In the genomic region with DNA sequence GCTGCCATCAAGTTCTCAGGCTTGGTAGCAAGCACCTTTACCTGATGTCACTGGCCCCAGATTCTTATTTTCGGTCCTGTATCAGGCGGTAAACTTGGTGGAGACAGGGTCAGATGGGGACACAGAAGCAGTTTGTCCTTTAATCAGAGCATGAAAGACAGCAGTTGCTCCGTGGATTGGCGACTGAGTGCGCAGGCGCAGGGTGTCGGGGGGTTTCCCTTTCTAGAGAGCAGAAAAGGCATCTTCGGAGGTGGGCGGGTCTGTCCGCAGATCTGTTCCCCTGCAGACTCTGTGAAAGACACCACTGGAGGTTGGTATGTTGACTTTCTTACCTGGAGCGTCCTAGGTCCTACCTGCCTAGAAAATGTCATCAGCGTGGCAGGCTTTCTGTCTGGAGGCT, we compare ENCODE assay signal across 21 mouse cellular contexts. TPM values are rescaled to one million over a fixed set of nuclear protein-coding genes. Genes with fewer than 3 reads are reported as not detected.
DNase-seq lines count a peak whose midpoint lies in the region; ATAC-seq and TF ChIP-seq lines count a peak whose summit lies in the region.
"Had no signal": no experiment of that assay in that cellular context is flagged by ENCODE, and none has a peak within 500 bp of the region (broad histone marks: within the 10 kb centered on the region; RNA-seq: fewer than 3 reads in every experiment).

No protein-coding gene starts in this region.

- no peak for ATAC-seq in heart, embryonic 12.5 days (ENCODE audit: insufficient number of reproducible peaks, low FRiP score)
- no peak for ATAC-seq in cerebellum, adult (ENCODE audit: insufficient number of reproducible peaks, low FRiP score, low TSS enrichment)
- ATAC-seq: forebrain, embryonic 13.5 days; forebrain, embryonic 15.5 days; forebrain, postnatal 0 days had no signal

- H3K9ac ChIP-seq in heart, embryonic 12.5 days: no peak overlapping the region
- no peak overlapping the region for H3K9ac ChIP-seq in CH12.LX (ENCODE audit: insufficient read depth, low read depth)
- H3K9ac ChIP-seq: embryonic facial prominence, embryonic 12.5 days; forebrain, embryonic 13.5 days; forebrain, embryonic 15.5 days; forebrain, postnatal 0 days had no signal

- peaks cover 3% of the 10 kb centered on the region; the same call in 1 of the 2 replicates for H3K27me3 ChIP-seq in heart, embryonic 12.5 days (replicated peaks)
- H3K27me3 ChIP-seq in CH12.LX (replicated peaks): no peaks in the 10 kb centered on the region
- H3K27me3 ChIP-seq: embryonic facial prominence, embryonic 12.5 days; forebrain, embryonic 13.5 days; forebrain, embryonic 15.5 days had no signal

- H3K79me2 ChIP-seq in CH12.LX (replicated peaks; ENCODE audit: control insufficient read depth, extremely low read depth, insufficient read depth, poor library complexity, severe bottlenecking): peaks cover 7% of the 10 kb centered on the region

- H3K4me3 ChIP-seq in heart, embryonic 12.5 days: no peak overlapping the region
- no peak overlapping the region for H3K4me3 ChIP-seq in CH12.LX (replicated peaks in 1 of 3; ENCODE audit: low read depth in 2 of 3, low read length in 2 of 3, poor library complexity in 1 of 3)
- H3K4me3 ChIP-seq: embryonic facial prominence, embryonic 10.5 days; embryonic facial prominence, embryonic 12.5 days; forebrain, embryonic 13.5 days; forebrain, embryonic 15.5 days had no signal

- no peak for TF ChIP-seq EP300 in CH12.LX (IDR thresholded peaks at IDR 0.05; ENCODE audit: low read length)

- in situ Hi-C loops in CH12.LX (cut with MboI; ENCODE audit: low pct_ligation_motif_present, low pct_unique_long_range_greater_than_20kb, low sequenced_read_pairs): no loop called here

- DNase-seq in heart, adult 11 months: peak; percentile 84
- DNase-seq in CH12.LX (ENCODE audit: extremely low read depth): peak; percentile 64
- peak; percentile 18 for DNase-seq in ZHBTc4 (ENCODE audit: low read depth, low spot score)
- DNase-seq in layer of hippocampus, adult 9-11 months: no peak
- DNase-seq in urinary bladder, postnatal 36 days (ENCODE audit: low spot score in 2 of 2): no peak
- DNase-seq: adrenal gland, adult 2 months; adrenal gland, postnatal 10 days; adrenal gland, postnatal 25 days; B cell, adult 2 months; cerebellum, adult 11-12 months; cerebellum, adult 2 months; cerebellum, adult 9-10 months; cerebellum, postnatal 10 days; cerebellum, postnatal 25 days; forebrain, postnatal 0 days had no signal

- WGBS in heart, embryonic 12.5 days: 89% methylated on average over 12 of the region's 12 CpGs

- TF ChIP-seq RAD21 in CH12.LX (IDR thresholded peaks at IDR 0.05; ENCODE audit: low read depth, low read length): no peak

- H3K4me2 ChIP-seq in heart, embryonic 12.5 days: no peak overlapping the region
- peak overlapping the region; percentile 2; the same call in 1 of the 2 replicates for H3K4me2 ChIP-seq in CH12.LX (ENCODE audit: insufficient read depth, low read depth, poor library complexity, severe bottlenecking)
- H3K4me2 ChIP-seq: embryonic facial prominence, embryonic 12.5 days; forebrain, embryonic 13.5 days; forebrain, embryonic 15.5 days had no signal

- no peak for TF ChIP-seq CTCF in CH12.LX (conservative IDR thresholded peaks at IDR 0.05 in 1 of 2, IDR thresholded peaks at IDR 0.05 in 1 of 2; ENCODE audit: low read depth in 2 of 2, low read length in 2 of 2)

- H3K36me3 ChIP-seq in heart, embryonic 12.5 days: no peaks in the 10 kb centered on the region
- H3K36me3 ChIP-seq in CH12.LX (replicated peaks in 1 of 2; ENCODE audit: control insufficient read depth in 1 of 2, insufficient read depth in 1 of 2, low read length in 1 of 2): peaks cover 29 to 89% of the 10 kb centered on the region in 2 experiments
- H3K36me3 ChIP-seq: embryonic facial prominence, embryonic 10.5 days; embryonic facial prominence, embryonic 12.5 days; forebrain, embryonic 15.5 days had no signal

- no peak overlapping the region for H3K27ac ChIP-seq in heart, embryonic 12.5 days (ENCODE audit: poor library complexity, severe bottlenecking)
- H3K27ac ChIP-seq in CH12.LX (ENCODE audit: insufficient read depth, low read depth): peak overlapping the region; percentile 12; the same call in 1 of the 2 replicates
- H3K27ac ChIP-seq: embryonic facial prominence, embryonic 10.5 days; embryonic facial prominence, embryonic 12.5 days; forebrain, embryonic 13.5 days; forebrain, embryonic 15.5 days had no signal

- dilution Hi-C loops in CH12.LX (cut with MboI; ENCODE audit: extremely low pct_ligation_motif_present, extremely low pct_unique_long_range_greater_than_20kb, low sequenced_read_pairs): no loop called here

- H3K4me1 ChIP-seq in heart, embryonic 12.5 days (replicated peaks): peaks cover 16% of the 10 kb centered on the region; the same call in 1 of the 2 replicates
- peaks cover 44 to 98% of the 10 kb centered on the region in 2 experiments for H3K4me1 ChIP-seq in CH12.LX (ENCODE audit: control insufficient read depth in 1 of 2, insufficient read depth in 2 of 2)
- H3K4me1 ChIP-seq: embryonic facial prominence, embryonic 12.5 days; forebrain, embryonic 13.5 days; forebrain, embryonic 15.5 days had no signal

- TF ChIP-seq POLR2A in CH12.LX (IDR thresholded peaks at IDR 0.05; ENCODE audit: low read depth, low read length): no peak

- no peaks in the 10 kb centered on the region for H3K9me3 ChIP-seq in heart, embryonic 12.5 days (replicated peaks)
- no peaks in the 10 kb centered on the region for H3K9me3 ChIP-seq in CH12.LX (replicated peaks; ENCODE audit: low read length)
- H3K9me3 ChIP-seq: embryonic facial prominence, embryonic 10.5 days; embryonic facial prominence, embryonic 12.5 days; forebrain, embryonic 13.5 days; forebrain, embryonic 15.5 days had no signal

TF ChIP-seq in CH12.LX, 34 proteins besides CTCF, POLR2A, EP300 and RAD21:
- TF ChIP-seq MAZ (IDR thresholded peaks at IDR 0.05; ENCODE audit: low read depth, low read length) (no peak), NRF1 (IDR thresholded peaks at IDR 0.05; ENCODE audit: low read depth, low read length) (peak; percentile 88)

RNA-seq across cellular contexts. Expression of a gene that starts 26.4 kb away (rescaled TPM):
- polyA plus RNA-seq in heart, embryonic 12.5 days (2016; fragmentation: Nextera tagmentation; extraction: Ambion mirVana): 2.3 and 2.7 TPM in 2 replicates
- total RNA-seq in CH12.LX (2012; rRNA removed): 92.3 and 102 TPM in 2 replicates
- 155 and 171 TPM in 2 replicates for total RNA-seq in CH12.LX (2014; rRNA removed)
- polyA plus RNA-seq in CH12.LX (2012; ENCODE audit: insufficient read length, low read depth): 163 and 180 TPM in 2 replicates

Comparison
In these comparisons a context has a peak if more than half of its experiments do, and no peak if none do; other contexts are left out.
1. DNase-seq: peak in heart, adult 11 months (single experiment), CH12.LX (single experiment) and ZHBTc4 (single experiment); none in layer of hippocampus, adult 9-11 months (single experiment) and urinary bladder, postnatal 36 days (0 of 2).
2. RNA of a gene that starts 26.4 kb away (polyA plus RNA-seq): 163 to 180 TPM in CH12.LX; 2.3 to 2.7 TPM in heart, embryonic 12.5 days; every median in the first group is over 10 times any median in the second.